Mouse (Mus musculus) adrenal gland, postnatal 0 days (tissue): Measurements from ENCODE around the gene Ulk2. TPM values are rescaled to one million over a fixed set of nuclear protein-coding genes. Genes with fewer than 3 reads are reported as not detected.

Source experiments
- polyA plus RNA-seq: library from polyadenylated mRNA; unstranded; fragments of >200 nt; fragmentation: Nextera tagmentation; extraction: Ambion mirVana; gene quantifications from 2 replicates; pipeline ENCODE4 v1.2.1, GENCODE M21; 2015

Ulk2 gene
- polyA plus RNA-seq: 10.7 and 12.6 TPM in 2 replicates

DNA sequence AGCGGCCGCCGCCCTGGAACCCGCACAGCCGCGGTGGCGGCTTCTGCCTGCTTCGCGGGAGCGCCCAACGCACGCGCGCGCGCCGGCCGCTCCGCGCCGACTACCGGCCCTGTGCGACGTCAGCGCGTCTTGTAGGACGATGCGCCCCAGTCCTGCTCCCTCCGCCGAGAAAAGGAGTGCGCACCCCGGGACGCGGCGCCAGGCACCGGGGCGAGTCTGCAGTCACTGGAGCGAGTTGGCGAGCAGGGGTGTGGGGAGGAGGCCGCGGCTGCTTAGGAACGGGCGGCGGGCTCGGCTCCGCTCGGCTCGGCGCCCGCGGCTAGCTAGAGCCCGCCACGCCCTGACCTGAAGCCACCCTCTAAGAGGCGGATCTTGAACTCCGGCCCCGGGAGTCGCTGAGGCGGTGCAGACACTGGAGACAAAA is at the start of gene Ulk2:
Gene Ulk2, minus strand, starts transcription at position 86 of the 424 bp plus-strand sequence.

DNA sequence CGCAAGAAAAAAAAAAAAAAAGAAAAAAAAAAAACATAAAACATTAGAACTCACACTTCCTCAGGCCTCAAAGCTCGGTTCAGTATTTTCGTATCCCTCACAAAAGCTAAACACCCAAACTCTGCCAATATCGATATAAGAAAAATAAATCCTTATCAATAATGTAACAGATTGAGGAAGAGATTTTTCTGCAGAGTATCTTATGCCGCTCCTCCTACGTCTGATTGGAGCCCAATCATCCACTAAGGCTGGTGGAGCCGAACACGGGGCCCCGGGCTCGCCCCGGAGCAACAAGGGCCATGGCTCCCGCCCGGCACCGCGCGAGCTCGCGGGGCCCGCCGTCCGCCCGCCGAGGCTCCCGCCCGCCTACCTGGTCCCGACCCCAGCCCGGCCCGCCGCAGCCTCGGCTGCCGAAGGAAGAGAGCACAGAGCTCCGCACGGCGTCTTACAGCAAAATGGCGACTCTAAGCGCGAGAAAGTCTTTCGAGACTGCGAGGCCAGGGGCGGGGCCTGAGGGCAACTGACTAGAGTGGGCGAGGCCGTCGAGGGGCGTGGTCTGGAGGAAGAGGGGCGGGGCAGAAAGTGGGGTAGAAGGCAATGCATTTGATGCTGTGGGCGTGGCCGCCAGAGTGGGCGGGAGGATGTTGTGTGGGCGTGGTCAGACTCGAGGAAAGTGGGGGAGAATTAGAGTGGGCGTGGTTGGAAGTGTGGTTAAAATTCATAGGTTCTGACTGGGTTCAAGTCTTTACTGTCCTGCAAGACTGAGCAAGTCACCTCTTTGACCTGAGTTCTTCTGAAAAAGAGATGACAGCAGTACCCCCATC is 93.1 kb downstream of the Ulk2 start, which contains the start of gene Prpsap2:
Gene Prpsap2, minus strand, starts transcription at position 505 of the 824 bp plus-strand sequence.

Other genes starting within 250 kb of the Ulk2 start
- 12.7 and 14.1 TPM in 2 replicates for gene Grap, start 201.8 kb downstream of the Ulk2 start, polyA plus RNA-seq
- gene Fam83g, start 171.0 kb downstream of the Ulk2 start, polyA plus RNA-seq: 1.3 and 2.0 TPM in 2 replicates
- gene Slc5a10, start 134.2 kb downstream of the Ulk2 start, polyA plus RNA-seq: 0.08 and 0.17 TPM in 2 replicates
- gene Prpsap2, start 93.0 kb downstream of the Ulk2 start, polyA plus RNA-seq: 35.7 and 37.1 TPM in 2 replicates
- gene Akap10, start 75.2 kb upstream of the Ulk2 start, polyA plus RNA-seq: 8.1 and 12.1 TPM in 2 replicates
- gene Specc1, start 101.7 kb upstream of the Ulk2 start, polyA plus RNA-seq: 4.1 and 6.7 TPM in 2 replicates